Mouse (Mus musculus) heart, adult 2 months (tissue): Measurements from ENCODE around the gene Dnhd1.

Source experiments
- CTCF ChIP-seq: fragments of 200-600 bp; IDR thresholded peaks from 2 replicates; pipeline ENCODE4 v1.8.1; 2022; ENCODE audit warnings: antibody characterized with exemption, mild to moderate bottlenecking, moderate library complexity
- EP300 ChIP-seq: fragments of 200-500 bp; IDR thresholded peaks from 2 replicates; pipeline ENCODE4 v1.6.1; 2011; ENCODE audit warnings: low read depth, low read length, control low read depth; ENCODE audit not compliant: insufficient read depth
- POLR2A ChIP-seq: fragments of 200-500 bp; IDR thresholded peaks from 2 replicates; pipeline ENCODE4 v1.6.1; 2011; ENCODE audit warnings: mild to moderate bottlenecking, low read depth, low read length, control low read depth; ENCODE audit not compliant: insufficient read depth

GRCm38 (mm10) chr7:105726144-105726979, 75.7 kb downstream of the Dnhd1 start:
- TF ChIP-seq CTCF (peak; percentile 97), EP300 (no peak), POLR2A (peak; percentile 29; the same call in 1 of the 2 replicates)
